Mouse (Mus musculus): ENCODE results near the gene Bnipl.

GRCm38 (mm10) chr3:95264724-95265123 is 13.7 kb upstream of the Bnipl start:
- no peak for TF ChIP-seq HCFC1 (IDR thresholded peaks at IDR 0.05; ENCODE audit: borderline replicate concordance, insufficient read depth, low read length)
- TF ChIP-seq MAFK (IDR thresholded peaks at IDR 0.05; ENCODE audit: insufficient read depth, low read depth, low read length): no peak
- TF ChIP-seq CHD2 (IDR thresholded peaks at IDR 0.05; ENCODE audit: low read depth, low read length): no peak
- no peak for TF ChIP-seq ZNF384 (IDR thresholded peaks at IDR 0.05; ENCODE audit: low read depth, low read length)
- no peak for TF ChIP-seq ZC3H11A (IDR thresholded peaks at IDR 0.05; ENCODE audit: borderline replicate concordance, low read depth, low read length)

All from ES-E14 (cell line).